Mouse (Mus musculus) 416B (cell line): ENCODE measurements around the gene Best1.

ENCODE experiments used
- DNase-seq: peaks from one replicate; pipeline ENCODE4 v3.0.0; 2011; ENCODE audit warnings: low read depth

The Best1 gene

DNA sequence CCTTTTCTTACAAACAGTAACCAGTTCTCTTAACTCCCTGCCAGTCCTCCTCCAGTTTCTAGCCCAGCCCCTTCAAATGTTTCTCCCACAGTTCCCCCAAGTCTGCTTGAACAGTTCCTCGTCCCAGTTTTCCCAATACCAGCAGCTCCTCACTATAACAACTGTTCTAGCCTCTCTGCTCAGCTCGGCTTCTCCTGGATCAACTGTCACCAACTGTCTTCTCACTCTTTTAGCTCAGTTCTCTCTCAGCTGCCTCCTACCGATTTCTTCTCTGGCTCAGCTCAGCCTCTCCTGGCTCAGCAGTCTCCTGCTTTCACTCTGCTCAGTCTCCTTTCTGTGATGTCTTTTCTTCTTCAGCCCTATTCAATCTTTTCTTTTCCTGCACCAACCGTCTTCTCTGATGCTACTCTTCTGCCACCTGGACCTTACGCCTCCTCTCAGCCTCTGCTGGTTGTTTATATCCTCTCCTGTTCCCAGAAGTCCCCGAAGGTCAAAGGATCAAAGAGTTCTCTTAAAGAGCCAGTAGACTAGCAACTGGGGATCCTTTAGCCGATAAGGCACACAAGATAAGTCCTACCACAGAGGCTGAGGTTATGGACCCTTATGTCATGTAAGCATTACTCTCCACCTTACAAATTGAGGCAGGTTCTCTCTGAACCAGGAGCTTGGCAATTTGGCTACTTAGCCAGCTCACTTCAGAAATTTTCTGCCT, 37.1 kb downstream of the Best1 start:
- no peak for DNase-seq

DNA sequence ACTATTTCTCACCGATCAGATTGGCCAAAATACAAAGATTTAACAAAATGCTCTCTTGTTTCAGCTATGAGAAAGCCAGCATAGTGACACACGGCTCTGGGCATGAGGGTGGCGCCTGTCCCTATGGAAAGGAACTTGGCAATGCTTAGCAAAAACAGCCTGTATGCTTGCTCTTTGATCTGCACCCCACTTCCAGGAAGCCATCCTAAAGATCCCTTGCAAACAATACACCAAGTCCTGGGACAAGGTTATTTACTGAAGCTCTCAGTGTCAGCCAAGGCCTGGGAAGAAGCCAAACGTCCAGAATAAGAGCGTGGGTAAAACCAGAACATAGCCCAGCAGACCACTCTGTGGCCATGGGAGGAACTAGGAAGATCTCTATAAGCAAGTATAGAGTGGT, 40.7 kb downstream of the Best1 start:
- DNase-seq: no peak

DNA sequence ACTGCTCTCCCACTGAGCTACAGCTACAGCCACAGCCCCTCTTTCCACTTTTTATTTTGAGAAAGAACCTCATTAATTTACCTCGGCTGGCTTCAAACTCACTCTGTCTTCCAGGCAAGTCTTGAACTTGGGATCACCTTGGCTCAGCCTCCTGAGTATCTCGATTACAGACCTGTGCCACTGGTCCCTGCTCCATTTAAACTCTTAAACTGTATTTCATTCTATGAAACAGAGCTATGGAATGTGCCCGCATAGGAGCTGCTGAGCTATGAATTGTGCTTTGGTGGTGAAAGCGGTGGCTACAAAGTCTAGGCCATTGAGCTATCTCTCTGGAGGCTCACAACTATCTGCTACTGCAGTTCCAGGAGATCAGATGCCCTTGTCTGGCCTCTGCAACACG, 43.5 kb downstream of the Best1 start:
- DNase-seq: no peak

DNA sequence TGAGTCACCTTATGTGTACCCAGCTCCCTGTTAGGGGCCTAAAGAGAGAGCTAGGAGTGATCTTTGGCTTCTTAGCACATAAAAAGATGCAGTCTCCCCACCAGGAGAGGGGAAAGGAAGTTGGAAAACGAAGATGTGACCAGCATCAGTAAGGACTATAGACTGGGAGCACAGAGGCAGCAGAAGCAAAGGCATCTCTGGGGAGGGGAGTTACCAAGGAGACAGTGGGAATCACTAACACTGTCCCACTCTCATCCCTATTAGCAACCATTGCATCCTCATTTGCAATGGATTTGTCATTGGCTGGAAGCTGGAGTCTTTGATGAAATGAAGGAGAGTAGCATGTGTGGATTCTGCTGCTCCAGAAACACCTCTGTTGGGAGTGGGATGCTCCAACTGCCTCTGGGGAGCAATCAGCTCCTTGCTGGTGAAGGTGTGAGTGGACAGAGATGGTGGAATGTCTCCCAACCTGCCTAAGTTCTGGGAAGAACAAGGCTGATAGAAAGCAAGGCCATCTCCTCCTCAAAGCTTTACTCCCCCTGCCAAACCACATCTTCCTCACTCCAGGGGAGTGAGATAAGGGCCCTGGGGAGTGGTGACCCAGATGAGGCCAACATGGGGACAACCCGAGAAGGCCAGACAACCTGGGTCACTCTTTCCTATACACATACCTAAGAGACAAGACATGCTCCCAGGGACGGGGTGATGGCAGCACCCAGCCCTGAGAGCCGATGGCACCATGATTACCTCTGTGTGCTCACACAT, 44.6 kb downstream of the Best1 start:
- no peak for DNase-seq

DNA sequence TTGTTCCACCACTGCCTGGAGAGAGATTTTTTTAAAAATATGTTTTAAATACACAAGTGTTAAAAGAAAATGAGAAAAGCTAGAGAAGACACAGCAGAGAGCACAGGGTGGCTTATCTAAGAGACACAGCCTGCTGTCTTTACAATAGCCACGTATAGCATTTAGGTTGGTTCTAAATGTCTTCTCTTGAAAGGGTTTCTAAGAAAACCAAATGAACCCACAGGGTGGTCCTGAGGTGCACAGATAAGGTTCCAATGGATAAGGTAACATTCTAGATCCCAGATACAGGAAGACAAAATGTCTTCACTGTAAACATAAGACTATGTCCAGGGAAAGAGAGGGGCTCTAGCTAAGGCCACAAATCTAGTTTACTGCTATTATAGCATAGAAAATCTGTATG, 46.0 kb downstream of the Best1 start:
- DNase-seq: no peak

DNA sequence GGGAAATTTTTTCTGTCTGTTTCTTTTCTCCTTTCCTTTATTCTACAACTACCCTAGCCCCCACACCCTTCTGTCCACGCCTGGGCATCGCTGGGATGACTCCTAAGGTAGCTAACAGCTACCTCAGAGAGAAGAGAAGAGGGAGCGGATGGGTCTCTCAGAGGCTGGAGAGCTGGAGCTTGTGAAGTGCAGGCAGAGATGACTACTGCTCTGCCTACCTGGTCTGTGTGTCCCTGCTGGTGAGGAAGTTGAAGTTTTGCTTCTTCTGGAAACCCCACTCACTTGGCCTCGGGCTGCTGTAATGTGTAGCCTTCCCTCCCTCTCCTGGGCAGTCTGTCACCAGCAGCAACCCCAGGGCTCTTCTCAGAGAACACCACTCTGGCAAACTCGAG, 46.6 kb downstream of the Best1 start:
- peak; percentile 68 for DNase-seq

DNA sequence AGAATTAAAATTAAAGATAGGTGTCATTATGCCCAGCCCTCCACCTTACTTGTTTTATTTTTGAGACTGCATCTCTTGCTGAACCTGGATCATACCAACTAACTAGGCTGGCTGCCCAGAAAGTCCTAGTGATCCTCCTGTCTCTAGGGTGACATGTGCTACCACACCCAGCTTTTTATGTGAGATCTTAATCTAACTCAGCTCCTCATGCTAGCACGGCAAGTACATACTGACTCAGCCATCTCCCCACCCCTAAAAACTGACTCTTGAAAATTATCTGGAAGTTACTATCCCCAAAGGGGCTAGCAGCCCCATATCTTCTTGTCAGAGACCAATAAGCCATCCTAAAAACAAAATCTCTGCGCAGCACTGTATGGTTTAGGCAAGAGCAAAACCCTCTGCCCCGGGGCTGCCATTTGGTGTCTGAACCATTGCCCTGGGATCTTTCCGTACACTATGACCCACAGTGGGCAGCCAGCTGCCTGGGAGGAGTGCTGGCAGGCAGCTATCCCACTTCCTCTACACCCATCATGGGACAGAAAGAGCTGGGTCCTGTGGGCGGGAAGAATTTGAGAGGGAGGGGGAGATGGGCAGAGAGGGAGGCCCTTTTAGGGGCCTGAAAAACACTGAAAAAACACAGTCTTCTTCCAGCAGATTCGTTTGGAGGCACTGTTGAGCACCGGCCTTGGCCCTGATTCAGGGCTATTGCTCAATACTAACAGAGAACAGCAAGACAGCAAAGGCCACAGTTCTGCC, 47.2 kb downstream of the Best1 start:
- peak; percentile 86 for DNase-seq

DNA sequence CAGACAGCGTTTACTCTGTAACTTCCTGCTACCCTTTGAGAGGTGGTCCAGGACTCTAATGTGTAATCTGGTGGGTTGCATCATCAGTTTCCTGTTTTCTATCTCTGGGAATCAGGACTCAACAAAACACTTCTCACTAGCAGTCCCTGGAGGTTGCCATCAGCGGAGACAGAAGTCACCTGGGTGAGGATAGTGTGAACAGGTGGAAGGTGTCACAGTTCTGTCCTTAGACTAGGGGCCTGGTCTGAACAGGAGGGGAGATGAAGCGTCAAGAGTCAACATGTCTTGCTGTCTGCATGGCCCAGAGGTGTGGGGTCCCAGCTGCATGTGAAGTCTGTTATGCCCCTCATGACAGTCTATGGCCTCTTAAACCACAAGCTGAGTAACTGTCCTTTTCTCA, 48.5 kb downstream of the Best1 start:
- DNase-seq: no peak

DNA sequence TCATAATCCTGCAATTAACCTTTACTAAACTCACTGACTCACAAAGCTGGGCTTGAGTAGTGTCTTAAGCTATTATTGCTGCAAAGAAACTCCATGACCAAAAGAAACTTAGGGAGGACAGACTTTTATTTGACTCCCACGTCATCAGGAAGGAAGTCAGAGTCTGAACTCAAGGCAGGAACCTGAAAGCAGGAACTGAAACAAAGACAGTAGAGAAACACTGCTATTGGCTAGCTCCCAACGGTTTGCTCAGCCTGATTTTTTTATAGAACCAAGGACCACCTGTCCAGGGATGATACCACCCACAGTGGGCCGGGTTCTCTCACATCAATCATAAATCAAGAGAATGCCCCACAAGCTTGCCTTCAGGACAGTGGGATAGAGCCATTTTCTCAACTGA, 49.0 kb downstream of the Best1 start:
- no peak for DNase-seq

DNA sequence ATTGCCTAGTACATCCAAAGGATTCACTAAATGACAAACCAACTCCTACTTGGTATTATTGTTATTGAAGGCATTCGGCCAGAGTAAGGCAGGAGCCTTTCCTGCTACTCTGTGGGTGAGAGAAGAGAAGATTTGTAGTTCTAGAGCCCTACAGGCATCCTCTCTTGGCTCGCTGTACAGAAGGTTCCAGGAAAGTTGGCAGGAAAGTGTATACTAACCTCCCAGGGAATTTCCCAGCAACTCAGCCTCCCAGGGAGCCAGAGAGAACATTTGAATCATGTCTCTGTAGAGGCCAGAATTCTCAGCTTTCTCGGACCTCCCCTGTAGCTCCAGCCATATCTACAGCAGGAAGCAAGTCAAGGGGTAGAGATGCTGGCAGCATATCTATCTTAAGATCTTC, 54.4 kb downstream of the Best1 start:
- DNase-seq: no peak

DNA sequence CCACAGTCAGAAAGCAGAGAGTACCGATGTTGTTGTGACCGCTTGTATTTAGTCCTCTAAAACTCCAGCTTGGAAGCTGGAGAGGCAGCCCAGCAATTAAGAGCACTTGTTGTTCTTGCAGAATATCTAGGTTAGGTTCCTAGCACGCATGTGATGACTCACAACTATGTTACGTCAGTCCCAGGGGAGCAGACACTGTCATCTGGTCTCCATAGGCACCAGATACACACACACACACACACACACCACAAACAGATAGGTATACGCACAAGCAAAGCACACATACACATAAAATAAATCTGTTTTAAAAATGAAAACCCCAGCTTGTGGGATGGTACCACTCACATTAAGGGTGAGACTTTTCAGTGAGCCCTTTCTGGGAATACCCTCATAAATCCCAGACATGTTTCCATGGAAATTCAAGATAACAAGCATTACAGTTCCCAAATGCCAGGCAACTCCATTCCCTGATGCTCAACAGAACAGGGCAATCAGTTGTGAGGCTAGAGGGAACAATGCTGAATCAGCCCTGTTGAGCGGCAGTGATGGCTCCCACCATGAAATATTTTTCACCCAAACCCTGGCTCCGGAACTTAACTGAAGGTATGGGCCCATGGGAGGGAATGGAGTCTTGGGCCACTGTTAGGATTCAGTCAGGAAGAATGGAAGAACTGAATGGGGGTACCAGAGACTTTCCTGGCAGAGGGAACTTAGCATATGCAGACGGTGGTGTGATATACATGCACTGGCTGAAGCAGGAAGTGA, 55.5 kb downstream of the Best1 start:
- DNase-seq: peak; percentile 65

DNA sequence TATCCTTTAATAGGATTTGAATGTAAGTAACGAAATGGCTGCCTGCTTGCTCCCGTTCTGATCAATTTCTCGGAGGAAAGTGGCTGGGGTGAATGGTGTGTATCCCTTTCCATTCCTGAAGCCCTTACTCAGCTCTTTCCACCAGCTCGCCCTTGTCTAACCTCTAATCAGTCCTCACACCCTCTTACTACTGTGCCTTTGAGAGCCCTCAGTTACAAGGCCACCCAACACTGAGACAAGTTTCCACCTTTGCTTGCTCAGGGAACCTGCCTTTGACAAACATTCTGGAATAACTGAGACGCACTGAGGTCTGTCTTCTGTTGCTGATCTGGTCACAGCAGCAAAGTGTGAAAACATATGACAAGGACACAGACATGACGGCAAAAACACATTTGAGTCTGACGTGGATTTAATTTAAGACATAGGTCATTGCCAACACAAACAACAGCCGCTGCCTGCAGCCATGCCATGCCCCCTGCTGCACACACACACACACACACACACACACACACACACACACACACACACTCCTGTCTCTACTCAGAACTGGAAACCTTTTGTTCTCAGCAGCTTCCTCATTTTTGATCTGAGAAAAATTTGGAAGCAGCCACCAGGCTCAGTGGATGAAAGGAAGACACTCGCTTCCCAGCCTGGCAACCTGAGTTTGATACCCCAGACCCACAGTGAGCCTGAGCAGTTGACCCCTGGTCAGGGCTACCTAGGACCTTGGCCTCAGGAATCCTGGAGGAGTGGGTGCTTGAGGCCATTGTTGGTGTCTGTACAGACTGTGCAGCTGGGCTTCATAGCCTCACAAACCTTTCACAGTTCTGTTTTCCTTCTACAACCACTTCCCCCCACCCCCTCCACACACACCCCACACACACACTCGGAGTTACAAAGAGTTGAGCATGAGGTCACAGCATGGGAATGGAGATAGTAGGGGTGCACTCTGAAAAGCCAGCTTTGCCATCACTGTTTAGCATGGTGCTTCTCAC, 58.6 kb downstream of the Best1 start:
- DNase-seq: peak; percentile 55

DNA sequence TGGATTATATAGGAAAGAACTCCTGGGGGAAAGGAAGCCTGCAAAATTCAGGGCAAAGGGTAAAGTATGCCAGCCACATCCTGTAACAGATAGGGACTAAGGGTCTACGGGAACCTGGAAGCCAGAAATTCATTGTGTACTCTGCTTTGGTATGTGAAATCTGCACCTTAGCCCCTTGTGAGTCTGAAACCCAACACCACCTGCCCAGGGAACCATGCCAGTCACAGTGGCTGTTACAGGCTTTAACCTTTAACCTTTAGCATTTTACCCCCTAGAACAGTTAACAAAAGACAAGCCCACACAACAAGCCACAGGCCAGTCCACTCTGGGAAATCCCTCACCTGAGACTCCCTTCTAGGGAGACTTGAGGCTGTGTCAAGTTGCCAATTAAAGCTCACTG, 59.6 kb downstream of the Best1 start:
- DNase-seq: no peak

DNA sequence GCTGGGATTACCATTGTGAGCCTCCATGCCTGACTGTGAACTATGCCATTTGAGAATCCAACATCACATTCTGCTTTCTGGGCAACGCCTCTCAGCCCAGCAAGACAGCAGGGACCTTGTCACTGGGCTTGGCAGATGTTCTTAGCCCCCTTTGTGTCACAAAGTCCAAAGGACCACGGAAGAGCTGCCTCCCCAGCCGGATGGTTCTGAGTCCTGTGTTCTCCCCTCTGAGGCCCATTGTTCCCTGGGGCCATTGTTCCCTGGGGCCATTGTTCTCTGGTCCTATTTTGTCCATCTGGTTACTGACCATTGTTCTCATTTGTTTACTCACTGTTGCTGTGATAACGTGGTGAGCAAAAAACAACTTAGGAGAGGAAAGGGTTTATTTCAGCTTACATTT, 60.5 kb downstream of the Best1 start:
- DNase-seq: no peak

DNA sequence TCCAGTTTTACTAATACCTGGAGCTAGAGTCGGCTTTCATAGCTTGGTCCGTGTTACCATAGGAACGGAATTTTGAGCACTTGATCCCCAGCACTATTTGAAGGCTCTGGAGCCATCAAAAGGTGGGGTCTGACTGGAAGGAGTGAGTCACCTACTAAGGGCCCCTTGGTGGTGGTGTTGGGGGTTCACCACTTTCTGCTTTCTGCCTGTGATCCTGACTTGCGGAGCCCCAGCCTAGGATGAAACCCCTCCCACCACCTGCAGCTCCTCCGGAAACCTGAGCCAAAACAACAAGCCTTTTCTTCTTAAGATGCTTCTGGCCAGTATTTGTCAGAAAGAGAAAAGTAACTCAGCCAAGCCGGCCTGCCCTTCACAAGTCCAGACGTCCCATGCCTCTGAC, 61.6 kb downstream of the Best1 start:
- DNase-seq: no peak

DNA sequence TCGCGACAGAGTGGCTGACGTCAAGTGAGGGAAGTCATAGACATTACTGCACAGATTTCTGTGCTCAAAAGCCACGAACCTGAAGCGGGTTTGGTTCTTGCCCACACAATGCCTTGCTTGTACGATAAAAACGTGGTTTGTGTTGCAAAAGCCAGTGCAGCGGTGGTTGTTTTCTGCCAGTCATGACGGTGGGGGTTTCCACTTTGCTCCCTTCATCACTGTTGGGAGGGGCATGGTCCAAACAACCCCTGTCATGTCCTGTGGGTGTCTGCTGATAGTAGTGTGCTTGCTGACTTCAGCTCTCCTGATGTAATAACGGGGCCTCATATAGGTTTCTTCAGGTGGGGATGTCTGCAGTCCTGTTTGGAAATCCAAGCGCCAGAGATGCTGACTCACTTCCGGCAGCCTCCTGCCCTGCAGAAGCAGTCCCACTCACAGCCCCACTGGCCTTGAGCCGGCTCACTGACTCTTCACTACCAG, 62.6 kb downstream of the Best1 start:
- DNase-seq: peak; percentile 98

DNA sequence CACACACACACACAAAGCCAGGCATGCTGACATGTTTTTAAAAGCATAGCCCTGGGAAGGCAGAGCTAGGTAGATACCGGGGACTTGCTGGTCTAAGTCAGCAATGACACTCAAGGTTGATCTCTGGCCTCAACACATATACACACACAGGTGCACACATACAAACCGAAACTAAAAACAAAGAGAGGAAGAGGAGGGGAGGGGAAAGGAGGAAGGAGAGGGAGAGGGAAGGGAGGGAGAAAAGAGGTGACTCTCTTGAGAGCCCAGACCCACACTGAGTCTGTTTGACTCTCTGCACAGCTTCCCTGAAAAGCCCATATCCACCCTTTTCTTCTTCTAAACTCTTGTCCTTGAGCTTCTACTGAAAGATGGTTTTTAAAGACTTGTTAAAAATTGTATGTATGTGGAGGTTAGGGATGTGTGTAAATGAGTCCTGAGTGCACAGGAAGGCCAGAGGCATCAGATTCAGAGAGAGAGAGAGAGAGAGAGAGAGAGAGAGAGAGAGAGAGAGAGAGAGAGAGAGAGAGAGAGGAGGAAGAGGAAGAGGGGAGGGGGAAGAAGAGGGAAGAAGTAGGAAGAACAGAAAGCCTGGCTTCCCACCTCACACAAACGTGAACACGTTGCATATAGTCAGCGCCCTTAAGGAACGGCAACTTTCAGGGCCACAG, 63.1 kb downstream of the Best1 start:
- DNase-seq: peak; percentile 43

DNA sequence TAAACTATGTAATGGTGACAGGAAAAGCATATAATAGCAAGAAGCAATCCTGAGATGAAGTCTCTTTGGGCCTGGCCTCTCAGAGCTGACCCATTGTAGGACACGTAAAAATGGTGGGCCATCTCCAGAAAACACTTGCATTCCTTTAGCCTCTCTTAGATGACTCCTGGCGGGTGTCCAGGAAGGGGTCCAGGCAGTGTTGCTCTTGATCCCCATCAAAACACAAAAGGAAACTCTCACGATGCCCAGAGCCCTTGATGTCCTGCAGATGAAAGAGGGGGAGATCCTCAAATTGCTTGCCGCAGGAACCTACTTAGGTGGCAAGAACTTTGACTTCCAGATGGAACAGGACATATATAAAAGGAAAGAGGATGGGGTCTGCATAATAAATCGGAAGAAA, 64.0 kb downstream of the Best1 start:
- DNase-seq: no peak

DNA sequence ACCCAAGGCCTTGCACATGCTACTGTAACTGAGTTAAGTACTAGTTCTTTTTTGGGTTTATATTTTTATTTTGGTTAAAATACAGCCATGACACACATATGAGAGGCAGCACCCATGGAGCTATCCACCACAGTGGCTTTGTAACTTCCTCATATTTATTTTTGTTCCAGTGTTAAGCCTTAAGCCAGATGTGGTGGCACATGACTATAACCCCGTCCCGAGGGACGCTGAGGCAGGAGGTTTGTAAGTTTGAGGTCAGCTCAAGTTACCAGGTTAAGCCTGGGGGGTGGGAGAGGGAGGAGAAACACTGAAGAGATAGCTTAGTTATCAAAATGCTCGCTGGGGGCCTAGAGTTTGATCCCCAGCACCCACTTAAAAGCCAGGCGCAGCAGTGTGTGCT, 64.9 kb downstream of the Best1 start:
- peak; percentile 61 for DNase-seq
